Mouse (Mus musculus) forebrain, embryonic 11.5 days (tissue): ENCODE results near the gene Rab7. TPM values are rescaled to one million over a fixed set of nuclear protein-coding genes. Genes with fewer than 3 reads are reported as not detected.
"Not testable (repeated sequence)": the region's sequence is repeated elsewhere in the genome, so short reads cannot be mapped to it uniquely, and the experiment has no call there.

Experiments
- ATAC-seq: fragments of 200-750 bp; cut with Nextera tagmentation; replicated peaks from 2 replicates; pipeline ENCODE4 v1.8.0; 2017; ENCODE audit warnings: moderate TSS enrichment; ENCODE audit not compliant: low FRiP score
- DNase-seq: peaks from one replicate; pipeline ENCODE4 v3.0.0-alpha.2; 2017; ENCODE audit warnings: low spot score
- H3K27ac ChIP-seq: fragments of 300-500 bp; sonication (generic); 2 replicates; pipeline ENCODE4 v1.5.1; 2014; ENCODE audit warnings: low read depth, low read length
- H3K27me3 ChIP-seq: fragments of 300-500 bp; sonication (generic); 2 replicates; pipeline ENCODE4 v1.6.1; 2014; ENCODE audit warnings: mild to moderate bottlenecking, low read length, mixed read lengths; ENCODE audit not compliant: control insufficient read depth, insufficient read depth
- H3K36me3 ChIP-seq: fragments of 300-500 bp; sonication (generic); 2 replicates; pipeline ENCODE4 v1.6.1; 2014; ENCODE audit warnings: mild to moderate bottlenecking, low read length, moderate library complexity, mixed read lengths; ENCODE audit not compliant: control insufficient read depth, insufficient read depth
- H3K4me1 ChIP-seq: fragments of 300-500 bp; sonication (generic); replicated peaks from 2 replicates; pipeline ENCODE4 v1.6.1; 2014; ENCODE audit warnings: low read length, mixed read lengths; ENCODE audit not compliant: control insufficient read depth, insufficient read depth
- H3K4me2 ChIP-seq: fragments of 300-500 bp; sonication (generic); 2 replicates; pipeline ENCODE4 v1.6.1; 2014; ENCODE audit warnings: low read depth, mild to moderate bottlenecking, low read length, moderate library complexity, mixed read lengths; ENCODE audit not compliant: severe bottlenecking
- H3K4me3 ChIP-seq: fragments of 300-500 bp; sonication (generic); 2 replicates; pipeline ENCODE4 v1.5.1; 2014; ENCODE audit warnings: low read depth, low read length
- H3K9ac ChIP-seq: fragments of 300-500 bp; sonication (generic); 2 replicates; pipeline ENCODE4 v1.6.1; 2014; ENCODE audit warnings: low read length
- H3K9me3 ChIP-seq: fragments of 300-500 bp; sonication (generic); 2 replicates; pipeline ENCODE4 v1.6.1; 2016; ENCODE audit warnings: low read length, mixed read lengths; ENCODE audit not compliant: control insufficient read depth
- WGBS: fragments of 180-500 bp; shearing (Covaris S2); extraction: QIAGEN DNeasy Blood & Tissue Kit; methylation state at CpG from one replicate; pipeline ENCODE4 v1.1.7; 2014; 5-methylcytosine and 5-hydroxymethylcytosine counted together
- polyA plus RNA-seq: library from polyadenylated mRNA; unstranded; fragments of >200 nt; fragmentation: Nextera tagmentation; extraction: Ambion mirVana; gene quantifications from 2 replicates; pipeline ENCODE4 v1.2.1, GENCODE M21; 2014

The Rab7 gene
- polyA plus RNA-seq, 1 experiment from 2014 or later, result 232 TPM

GRCm38 (mm10) chr6:88027390-88027789 is 17.7 kb downstream of the Rab7 start:
- H3K9ac ChIP-seq, result no peak overlapping the region
- no peak for DNase-seq
- no peak for ATAC-seq
- no peak overlapping the region for H3K27ac ChIP-seq
- H3K4me1 ChIP-seq, result no peaks in the 10 kb centered on the region
- H3K9me3 ChIP-seq, result no peaks in the 10 kb centered on the region
- H3K36me3 ChIP-seq, result no peaks in the 10 kb centered on the region
- 81% methylated on average over 5 of the region's 5 CpGs for WGBS
- H3K27me3 ChIP-seq, result no peaks in the 10 kb centered on the region
- no peak overlapping the region for H3K4me2 ChIP-seq
- no peak overlapping the region for H3K4me3 ChIP-seq

GRCm38 (mm10) chr6:88023316-88023890 is 21.7 kb downstream of the Rab7 start:
- ATAC-seq (no peak), DNase-seq (no peak)
- Histone ChIP-seq H3K4me2 (no peak overlapping the region), H3K9me3 (no peaks in the 10 kb centered on the region), H3K4me3 (no peak overlapping the region), H3K27ac (no peak overlapping the region), H3K36me3 (no peaks in the 10 kb centered on the region), H3K4me1 (no peaks in the 10 kb centered on the region), H3K9ac (no peak overlapping the region), H3K27me3 (no peaks in the 10 kb centered on the region)
- WGBS, result 97% methylated on average over 10 of the region's 10 CpGs

- no peak for ATAC-seq
These were observed 25.9 kb downstream of the Rab7 start for GRCm38 (mm10) chr6:88019154-88019553.

GRCm38 (mm10) chr6:88017821-88018220 is 27.2 kb downstream of the Rab7 start:
- Histone ChIP-seq H3K4me1 (no peaks in the 10 kb centered on the region), H3K4me3 (no peak overlapping the region), H3K9ac (no peak overlapping the region), H3K27ac (no peak overlapping the region), H3K4me2 (no peak overlapping the region), H3K9me3 (no peaks in the 10 kb centered on the region), H3K27me3 (no peaks in the 10 kb centered on the region), H3K36me3 (no peaks in the 10 kb centered on the region; the same call in 1 of the 2 replicates)
- no peak for ATAC-seq
- no peak for DNase-seq
- 78% methylated on average over 4 of the region's 4 CpGs for WGBS

More at GRCm38 (mm10) chr6:88019154-88019553, 25.9 kb downstream of the Rab7 start:
- H3K36me3 ChIP-seq, result no peaks in the 10 kb centered on the region
- H3K9ac ChIP-seq, result no peak overlapping the region
- no peak overlapping the region for H3K27ac ChIP-seq
- 84% methylated on average over 2 of the region's 2 CpGs for WGBS
- no peak for DNase-seq
- H3K4me2 ChIP-seq, result no peak overlapping the region
- H3K27me3 ChIP-seq, result no peaks in the 10 kb centered on the region
- no peak overlapping the region for H3K4me3 ChIP-seq
- no peaks in the 10 kb centered on the region for H3K4me1 ChIP-seq
- H3K9me3 ChIP-seq, result no peaks in the 10 kb centered on the region

- no peaks in the 10 kb centered on the region for H3K9me3 ChIP-seq
- no peak overlapping the region for H3K4me2 ChIP-seq
- no peaks in the 10 kb centered on the region; the same call in 1 of the 2 replicates for H3K36me3 ChIP-seq
- H3K4me3 ChIP-seq, result no peak overlapping the region
- H3K9ac ChIP-seq, result no peak overlapping the region
- no peak overlapping the region for H3K27ac ChIP-seq
- no peaks in the 10 kb centered on the region for H3K27me3 ChIP-seq
- ATAC-seq, result no peak
- no peaks in the 10 kb centered on the region for H3K4me1 ChIP-seq
- DNase-seq, result no peak
- WGBS, result 91% methylated on average over 2 of the region's 2 CpGs
These were observed 29.3 kb downstream of the Rab7 start for GRCm38 (mm10) chr6:88015797-88016196.

GRCm38 (mm10) chr6:88013456-88013855 is 31.6 kb downstream of the Rab7 start:
- ATAC-seq (no peak), DNase-seq (no peak)
- Histone ChIP-seq H3K9ac (no peak overlapping the region), H3K27me3 (no peaks in the 10 kb centered on the region), H3K4me2 (no peak overlapping the region), H3K4me1 (no peaks in the 10 kb centered on the region), H3K27ac (no peak overlapping the region), H3K36me3 (no peaks in the 10 kb centered on the region; the same call in 1 of the 2 replicates), H3K4me3 (no peak overlapping the region), H3K9me3 (no peaks in the 10 kb centered on the region)
- WGBS, result 85% methylated on average over 4 of the region's 4 CpGs

- Histone ChIP-seq H3K27ac (no peak overlapping the region), H3K9me3 (no peaks in the 10 kb centered on the region), H3K36me3 (peaks cover 4% of the 10 kb centered on the region; the same call in 1 of the 2 replicates), H3K4me2 (no peak overlapping the region), H3K4me1 (no peaks in the 10 kb centered on the region), H3K4me3 (no peak overlapping the region), H3K9ac (no peak overlapping the region), H3K27me3 (no peaks in the 10 kb centered on the region)
- DNase-seq (no peak), ATAC-seq (no peak)
- WGBS, result 85% methylated on average over 2 of the region's 2 CpGs
These were observed 32.5 kb downstream of the Rab7 start for GRCm38 (mm10) chr6:88012601-88013000.

GRCm38 (mm10) chr6:88011106-88011505 is 34.0 kb downstream of the Rab7 start:
- H3K36me3 ChIP-seq, H3K27me3 ChIP-seq, H3K4me1 ChIP-seq, H3K9ac ChIP-seq, ATAC-seq, H3K27ac ChIP-seq, H3K4me3 ChIP-seq, H3K9me3 ChIP-seq, DNase-seq, H3K4me2 ChIP-seq: not testable (repeated sequence)
- WGBS, result 88% methylated on average over 1 of the region's 1 CpGs

- no peaks in the 10 kb centered on the region for H3K27me3 ChIP-seq
- no peak overlapping the region for H3K4me3 ChIP-seq
- H3K36me3 ChIP-seq, result peaks cover 4% of the 10 kb centered on the region; the same call in 1 of the 2 replicates
- no peak overlapping the region for H3K27ac ChIP-seq
- no peak overlapping the region for H3K4me2 ChIP-seq
- no peak overlapping the region for H3K9ac ChIP-seq
- no peak for DNase-seq
- 96% methylated on average over 4 of the region's 4 CpGs for WGBS
- no peak for ATAC-seq
- H3K4me1 ChIP-seq, result no peaks in the 10 kb centered on the region
- H3K9me3 ChIP-seq, result no peaks in the 10 kb centered on the region
These were observed 35.9 kb downstream of the Rab7 start for GRCm38 (mm10) chr6:88009209-88009608.
